ENCODE assay signal across 26 mouse cellular contexts in genomic region chr15:62954889-62955288, GRCm38 (mm10).
DNase-seq lines count a peak whose midpoint lies in the region; ATAC-seq lines count a peak whose summit lies in the region.
"Had no signal": no experiment of that assay in that cellular context is flagged by ENCODE, and none has a peak within 500 bp of the region (broad histone marks: within the 10 kb centered on the region; RNA-seq: fewer than 3 reads in every experiment).

No protein-coding gene starts in this region.

- no peaks in the 10 kb centered on the region for H3K36me3 ChIP-seq in forebrain, embryonic 15.5 days
- H3K36me3 ChIP-seq in forebrain, embryonic 14.5 days (ENCODE audit: control insufficient read depth, insufficient read depth, low read length), result no peaks in the 10 kb centered on the region
- H3K36me3 ChIP-seq: G1E; heart, embryonic 12.5 days; hindbrain, embryonic 12.5 days; limb, embryonic 12.5 days; liver, embryonic 13.5 days had no signal

- no peak overlapping the region for H3K9ac ChIP-seq in forebrain, embryonic 15.5 days (replicated peaks)
- H3K9ac ChIP-seq in forebrain, embryonic 14.5 days (ENCODE audit: low read length), result no peak overlapping the region
- H3K9ac ChIP-seq: heart, embryonic 12.5 days; hindbrain, embryonic 12.5 days; limb, embryonic 12.5 days; liver, embryonic 13.5 days; lung, embryonic 14.5 days had no signal

- no peak overlapping the region for H3K4me3 ChIP-seq in forebrain, embryonic 15.5 days
- no peak overlapping the region for H3K4me3 ChIP-seq in forebrain, embryonic 14.5 days (ENCODE audit: low read depth, low read length)
- H3K4me3 ChIP-seq: heart, embryonic 12.5 days; hindbrain, embryonic 12.5 days; limb, embryonic 12.5 days; liver, embryonic 13.5 days had no signal

- ATAC-seq in forebrain, embryonic 15.5 days (replicated peaks), result 0 out of 2 replicates have a peak, but pooled peaks have one; percentile 46
- ATAC-seq in forebrain, embryonic 14.5 days, result no peak
- ATAC-seq in megakaryocyte-erythroid progenitor cell, adult 5-6 weeks (replicated peaks; ENCODE audit: low FRiP score, low TSS enrichment, poor library complexity, severe bottlenecking), result no peak
- ATAC-seq: CD4-positive, CD25-positive, alpha-beta regulatory T cell, adult 4 months; midbrain, embryonic 16.5 days had no signal

- DNase-seq in forebrain, embryonic 14.5 days (ENCODE audit: low spot score), result no peak
- peak; percentile 19 to 39 for DNase-seq in layer of hippocampus, adult 18-20 months (ENCODE audit: low spot score in 2 of 2)
- no peak for DNase-seq in layer of hippocampus, postnatal 36 days
- DNase-seq in brain, adult 2 months (ENCODE audit: low read depth, low spot score), result peak; percentile 74
- DNase-seq in right cerebral cortex, postnatal 10 days (ENCODE audit: low spot score in 2 of 2), result peak; percentile 37 to 61
- no peak for DNase-seq in embryo, embryonic 9.5 days (ENCODE audit: extremely low spot score)
- DNase-seq: adrenal gland, postnatal 14 days; cerebellum, adult 2 months; heart, adult 11 months; heart, postnatal 14 days; kidney, adult 2 months; kidney, postnatal 10 days; liver, embryonic 13.5 days; lung, embryonic 14.5 days; lung, postnatal 36 days; retina, postnatal 1 day; spleen, adult 18-20 months; thymus, postnatal 4 days had no signal

- peaks cover 8% of the 10 kb centered on the region; the same call in 1 of the 2 replicates for H3K4me1 ChIP-seq in forebrain, embryonic 15.5 days
- no peaks in the 10 kb centered on the region for H3K4me1 ChIP-seq in forebrain, embryonic 14.5 days (ENCODE audit: control insufficient read depth, insufficient read depth, low read length)
- H3K4me1 ChIP-seq: heart, embryonic 12.5 days; limb, embryonic 12.5 days; liver, embryonic 13.5 days had no signal

- no peak overlapping the region for H3K27ac ChIP-seq in forebrain, embryonic 15.5 days (replicated peaks)
- no peak overlapping the region for H3K27ac ChIP-seq in forebrain, embryonic 14.5 days (ENCODE audit: low read depth, low read length)
- H3K27ac ChIP-seq: hindbrain, embryonic 12.5 days; limb, embryonic 12.5 days; liver, embryonic 13.5 days had no signal

- H3K27me3 ChIP-seq in forebrain, embryonic 15.5 days, result no peaks in the 10 kb centered on the region
- H3K27me3 ChIP-seq in forebrain, embryonic 14.5 days (replicated peaks; ENCODE audit: control insufficient read depth, insufficient read depth, low read length), result no peaks in the 10 kb centered on the region
- H3K27me3 ChIP-seq: heart, embryonic 12.5 days; hindbrain, embryonic 12.5 days; limb, embryonic 12.5 days; liver, embryonic 13.5 days had no signal

- no peak overlapping the region for H3K4me2 ChIP-seq in forebrain, embryonic 15.5 days (replicated peaks)
- no peak overlapping the region for H3K4me2 ChIP-seq in forebrain, embryonic 14.5 days (ENCODE audit: low read length)
- H3K4me2 ChIP-seq: heart, embryonic 12.5 days; hindbrain, embryonic 12.5 days; limb, embryonic 12.5 days; liver, embryonic 13.5 days; lung, embryonic 14.5 days had no signal

- 68% methylated on average over 1 of the region's 1 CpGs for WGBS in forebrain, embryonic 15.5 days
- 90% methylated on average over 1 of the region's 1 CpGs for WGBS in forebrain, embryonic 14.5 days

- no peaks in the 10 kb centered on the region for H3K9me3 ChIP-seq in forebrain, embryonic 15.5 days
- no peaks in the 10 kb centered on the region for H3K9me3 ChIP-seq in forebrain, embryonic 14.5 days (replicated peaks; ENCODE audit: control insufficient read depth, low read length)
- H3K9me3 ChIP-seq: G1E; heart, embryonic 12.5 days; hindbrain, embryonic 12.5 days; limb, embryonic 12.5 days; liver, embryonic 13.5 days had no signal

Comparison
In these comparisons a context has a peak if more than half of its experiments do, and no peak if none do; other contexts are left out.
1. DNase-seq: peak in layer of hippocampus, adult 18-20 months (2 of 2), brain, adult 2 months (single experiment) and right cerebral cortex, postnatal 10 days (2 of 2); none in forebrain, embryonic 14.5 days (single experiment), layer of hippocampus, postnatal 36 days (0 of 2) and embryo, embryonic 9.5 days (single experiment).